Mouse (Mus musculus): ENCODE data around the gene Litaf.

- TF ChIP-seq POLR2A (IDR thresholded peaks at IDR 0.05; ENCODE audit: low read depth, low read length) (no peak), CTCF (IDR thresholded peaks at IDR 0.05; ENCODE audit: extremely low read depth, insufficient read depth, insufficient read length, insufficient replicate concordance) (no peak)
Observed at GRCm38 (mm10) chr16:11071176-11071575, 5.2 kb upstream of the Litaf start.
